ENCODE assay signal across 8 mouse cellular contexts in the genomic region with DNA sequence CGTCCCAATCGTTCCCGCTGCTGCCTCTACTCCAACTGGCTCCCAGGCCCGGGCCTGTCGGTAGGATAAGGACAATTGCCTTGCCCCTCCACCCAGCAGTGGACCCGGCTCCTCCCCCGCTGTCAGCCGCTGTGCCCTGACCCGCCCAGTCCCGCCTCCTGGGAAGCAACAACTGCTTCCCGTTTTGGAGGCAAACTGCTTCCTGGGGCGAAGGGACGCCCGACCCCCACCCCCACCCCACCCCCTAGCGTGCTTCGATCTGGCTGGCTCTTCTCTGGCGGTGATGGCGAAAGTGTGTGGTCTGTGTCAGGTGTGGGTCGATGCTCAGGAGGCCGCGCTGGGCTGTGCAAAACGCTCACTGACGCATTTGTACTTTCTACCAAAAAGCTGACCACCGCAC.
DNase-seq lines count a peak whose midpoint lies in the region; ATAC-seq and TF ChIP-seq lines count a peak whose summit lies in the region.

No protein-coding gene starts in this region.

- WGBS in forebrain, embryonic 13.5 days = 29% methylated on average over 24 of the region's 24 CpGs
- 18% methylated on average over 24 of the region's 24 CpGs for WGBS in kidney, embryonic 15.5 days
- WGBS in lung, postnatal 0 days = 17% methylated on average over 24 of the region's 24 CpGs

- no peaks in the 10 kb centered on the region for H3K9me3 ChIP-seq in ES-E14 (ENCODE audit: control insufficient read depth, insufficient read depth, low read depth, low read length)
- no peaks in the 10 kb centered on the region for H3K9me3 ChIP-seq in forebrain, embryonic 13.5 days (replicated peaks)
- no peaks in the 10 kb centered on the region for H3K9me3 ChIP-seq in kidney, embryonic 15.5 days (replicated peaks)
- H3K9me3 ChIP-seq in lung, postnatal 0 days (ENCODE audit: low read length) = no peaks in the 10 kb centered on the region

- H3K27me3 ChIP-seq in forebrain, embryonic 13.5 days = no peaks in the 10 kb centered on the region
- no peaks in the 10 kb centered on the region for H3K27me3 ChIP-seq in kidney, embryonic 15.5 days
- H3K27me3 ChIP-seq in lung, postnatal 0 days (replicated peaks; ENCODE audit: insufficient read depth, low read length) = no peaks in the 10 kb centered on the region

- TF ChIP-seq CTCF in lung, postnatal 0 days (IDR thresholded peaks at IDR 0.05) = no peak

- H3K36me3 ChIP-seq in ES-E14 (ENCODE audit: control insufficient read depth, insufficient read depth, low read length, poor library complexity, severe bottlenecking) = no peaks in the 10 kb centered on the region
- no peaks in the 10 kb centered on the region for H3K36me3 ChIP-seq in forebrain, embryonic 13.5 days (ENCODE audit: poor library complexity, severe bottlenecking)
- H3K36me3 ChIP-seq in kidney, embryonic 15.5 days = no peaks in the 10 kb centered on the region
- H3K36me3 ChIP-seq in lung, postnatal 0 days (ENCODE audit: insufficient read depth, low read length) = no peaks in the 10 kb centered on the region

- peak overlapping the region; percentile 52 for H3K4me2 ChIP-seq in forebrain, embryonic 13.5 days
- peak overlapping the region; percentile 62 for H3K4me2 ChIP-seq in kidney, embryonic 15.5 days
- peak overlapping the region; percentile 54 for H3K4me2 ChIP-seq in lung, postnatal 0 days (replicated peaks; ENCODE audit: low read depth, low read length)

- H3K27ac ChIP-seq in ES-E14 (ENCODE audit: insufficient read depth, low read depth, low read length, poor library complexity, severe bottlenecking) = no peak overlapping the region
- no peak overlapping the region for H3K27ac ChIP-seq in forebrain, embryonic 13.5 days
- no peak overlapping the region for H3K27ac ChIP-seq in kidney, embryonic 15.5 days
- no peak overlapping the region for H3K27ac ChIP-seq in lung, postnatal 0 days (ENCODE audit: low read length)

- in situ Hi-C loops in ES-E14 (cut with MboI; ENCODE audit: low sequenced_read_pairs in 2 of 2, unreplicated experiment in 2 of 2) = no loop called here

- no peak for TF ChIP-seq EP300 in lung, postnatal 0 days (IDR thresholded peaks at IDR 0.05)

- H3K4me1 ChIP-seq in ES-E14 (ENCODE audit: control insufficient read depth in 2 of 2, insufficient read depth in 2 of 2, low read length in 2 of 2, poor library complexity in 1 of 2) = 0 out of 4 replicates have a peak, but pooled peaks cover 0 to 2% of the 10 kb centered on the region in 2 experiments
- H3K4me1 ChIP-seq in forebrain, embryonic 13.5 days = no peaks in the 10 kb centered on the region
- H3K4me1 ChIP-seq in kidney, embryonic 15.5 days = no peaks in the 10 kb centered on the region
- no peaks in the 10 kb centered on the region for H3K4me1 ChIP-seq in lung, postnatal 0 days (ENCODE audit: insufficient read depth, low read depth, low read length)

- peak overlapping the region; percentile 1 to 27; a peak in 2 of 4 replicates for H3K4me3 ChIP-seq in ES-E14 (ENCODE audit: insufficient read depth in 1 of 2, low read depth in 1 of 2, low read length in 2 of 2, poor library complexity in 1 of 2, severe bottlenecking in 1 of 2)
- H3K4me3 ChIP-seq in forebrain, embryonic 13.5 days = peak overlapping the region; percentile 27
- H3K4me3 ChIP-seq in kidney, embryonic 15.5 days (replicated peaks) = peak overlapping the region; percentile 41
- H3K4me3 ChIP-seq in lung, postnatal 0 days (ENCODE audit: low read depth, low read length) = peak overlapping the region; percentile 20; the same call in 1 of the 2 replicates

- H3K9ac ChIP-seq in ES-E14 (ENCODE audit: insufficient read depth, low read depth, low read length, poor library complexity, severe bottlenecking) = peak overlapping the region; percentile 47
- no peak overlapping the region for H3K9ac ChIP-seq in forebrain, embryonic 13.5 days
- H3K9ac ChIP-seq in kidney, embryonic 15.5 days = no peak overlapping the region
- no peak overlapping the region for H3K9ac ChIP-seq in lung, postnatal 0 days (replicated peaks; ENCODE audit: low read depth)

- ATAC-seq in forebrain, embryonic 13.5 days = peak; percentile 61
- ATAC-seq in kidney, embryonic 15.5 days (replicated peaks; ENCODE audit: low FRiP score) = peak; percentile 92
- ATAC-seq in lung, postnatal 0 days = peak; percentile 83

- DNase-seq in cerebellum, postnatal 25 days = peak; percentile 10 to 23
- DNase-seq in cerebellum, adult 11 months = no peak
- peak; percentile 37 for DNase-seq in ES-E14 (ENCODE audit: low read depth, low spot score)
- DNase-seq in lung, postnatal 0 days (ENCODE audit: low spot score) = peak; percentile 31
- DNase-seq in testis, postnatal 10 days (ENCODE audit: low spot score) = peak; percentile 56
- no peak for DNase-seq in frontal cortex, postnatal 14 days (ENCODE audit: low spot score in 2 of 2)

TF ChIP-seq in ES-E14, 5 proteins besides CTCF, POLR2A, EP300 and RAD21:
- TF ChIP-seq CHD2 (IDR thresholded peaks at IDR 0.05; ENCODE audit: low read depth, low read length) = no peak
- TF ChIP-seq MAFK (IDR thresholded peaks at IDR 0.05; ENCODE audit: insufficient read depth, low read depth, low read length) = no peak
- TF ChIP-seq ZNF384 (IDR thresholded peaks at IDR 0.05; ENCODE audit: low read depth, low read length) = no peak
- no peak for TF ChIP-seq HCFC1 (IDR thresholded peaks at IDR 0.05; ENCODE audit: borderline replicate concordance, insufficient read depth, low read length)
- no peak for TF ChIP-seq ZC3H11A (IDR thresholded peaks at IDR 0.05; ENCODE audit: borderline replicate concordance, low read depth, low read length)
TF ChIP-seq in ES-E14: peak in this region for 0.

Comparison
In these comparisons a context has a peak if more than half of its experiments do, and no peak if none do; other contexts are left out.
1. DNase-seq: peak in cerebellum, postnatal 25 days (2 of 2), ES-E14 (single experiment), lung, postnatal 0 days (single experiment) and testis, postnatal 10 days (single experiment); none in cerebellum, adult 11 months (single experiment) and frontal cortex, postnatal 14 days (0 of 2).
2. Peak in every context shown above with its lines, with median percentiles within 50 percentile points of each other: H3K4me3 ChIP-seq, ATAC-seq and H3K4me2 ChIP-seq.